Mouse (Mus musculus) kidney, embryonic 14.5 days (tissue): ENCODE measurements around the gene Dcst1. TPM values are rescaled to one million over a fixed set of nuclear protein-coding genes. Genes with fewer than 3 reads are reported as not detected.

Experiments used
- ATAC-seq: fragments of 200-750 bp; cut with Nextera tagmentation; 2 replicates; pipeline ENCODE4 v1.8.0; 2017; ENCODE audit warnings: moderate number of reproducible peaks, mild to moderate bottlenecking, moderate TSS enrichment, moderate library complexity; ENCODE audit not compliant: low FRiP score, low TSS enrichment
- H3K27ac ChIP-seq: fragments of 300-500 bp; sonication (generic); 2 replicates; pipeline ENCODE4 v1.5.1; 2014; ENCODE audit warnings: low read depth, mild to moderate bottlenecking, low read length, moderate library complexity, mixed read lengths
- H3K27me3 ChIP-seq: fragments of 300-500 bp; sonication (generic); 2 replicates; pipeline ENCODE4 v1.6.1; 2014; ENCODE audit warnings: mild to moderate bottlenecking, low read length; ENCODE audit not compliant: control insufficient read depth, insufficient read depth
- H3K36me3 ChIP-seq: fragments of 300-500 bp; sonication (generic); 2 replicates; pipeline ENCODE4 v1.6.1; 2014; ENCODE audit warnings: low read length, mixed read lengths; ENCODE audit not compliant: control insufficient read depth, insufficient read depth
- H3K4me1 ChIP-seq: fragments of 300-500 bp; sonication (generic); 2 replicates; pipeline ENCODE4 v1.6.1; 2014; ENCODE audit warnings: low read length, mixed read lengths; ENCODE audit not compliant: control insufficient read depth, insufficient read depth
- H3K4me2 ChIP-seq: fragments of 300-500 bp; sonication (generic); replicated peaks from 2 replicates; pipeline ENCODE4 v1.6.1; 2014; ENCODE audit warnings: low read depth, mild to moderate bottlenecking, low read length
- H3K4me3 ChIP-seq: fragments of 300-500 bp; sonication (generic); 2 replicates; pipeline ENCODE4 v1.5.1; 2014; ENCODE audit warnings: mild to moderate bottlenecking, low read length
- H3K9ac ChIP-seq: fragments of 300-500 bp; sonication (generic); 2 replicates; pipeline ENCODE4 v1.6.1; 2014; ENCODE audit warnings: low read depth, mild to moderate bottlenecking, low read length, moderate library complexity
- H3K9me3 ChIP-seq: fragments of 300-500 bp; sonication (generic); 2 replicates; pipeline ENCODE4 v1.6.1; 2016; ENCODE audit warnings: low read length; ENCODE audit not compliant: control insufficient read depth
- WGBS: fragments of 180-500 bp; shearing (Covaris S2); extraction: QIAGEN DNeasy Blood & Tissue Kit; methylation state at CpG from one replicate; pipeline ENCODE4 v1.1.7; 2014; 5-methylcytosine and 5-hydroxymethylcytosine counted together
- polyA plus RNA-seq: library from polyadenylated mRNA; unstranded; fragments of >200 nt; fragmentation: Nextera tagmentation; extraction: Ambion mirVana; gene quantifications from 2 replicates; pipeline ENCODE4 v1.2.1, GENCODE M21; 2014

Gene Dcst1
- polyA plus RNA-seq, 1 experiment from 2014 or later, result 1.5 TPM

DNA sequence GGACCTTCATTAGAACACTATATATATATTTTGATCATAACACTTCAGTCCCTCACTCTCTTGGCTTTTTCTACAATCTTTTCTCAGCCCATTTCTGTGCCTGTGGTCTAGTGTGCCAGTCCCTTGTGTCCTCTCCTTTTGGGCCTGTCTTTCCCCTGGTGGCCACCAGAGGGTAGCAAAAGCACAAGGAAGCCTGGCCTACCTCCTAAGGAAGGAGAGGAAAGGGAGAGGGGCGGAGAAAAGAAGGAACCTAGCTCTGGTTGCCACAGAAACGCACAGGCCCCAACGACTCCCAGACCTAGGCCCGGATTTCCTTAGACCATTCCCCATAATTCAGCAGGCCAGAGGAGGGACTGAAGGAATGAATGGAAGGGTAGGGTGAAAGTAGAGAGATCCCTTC, 48.2 kb downstream of the Dcst1 start:
- Histone ChIP-seq H3K4me3 (no peak overlapping the region), H3K36me3 (no peaks in the 10 kb centered on the region), H3K27ac (no peak overlapping the region), H3K9ac (no peak overlapping the region), H3K4me2 (peak overlapping the region; percentile 61; the same call in 1 of the 2 replicates), H3K27me3 (peaks cover 32% of the 10 kb centered on the region), H3K4me1 (peaks cover 56% of the 10 kb centered on the region), H3K9me3 (no peaks in the 10 kb centered on the region)
- 0% methylated on average over 4 of the region's 4 CpGs for WGBS
- ATAC-seq, result peak; percentile 40; the same call in 1 of the 2 replicates

GRCm38 (mm10) chr3:89315930-89316831, 48.9 kb downstream of the Dcst1 start:
- ATAC-seq, result peak; percentile 12; the same call in 1 of the 2 replicates

DNA sequence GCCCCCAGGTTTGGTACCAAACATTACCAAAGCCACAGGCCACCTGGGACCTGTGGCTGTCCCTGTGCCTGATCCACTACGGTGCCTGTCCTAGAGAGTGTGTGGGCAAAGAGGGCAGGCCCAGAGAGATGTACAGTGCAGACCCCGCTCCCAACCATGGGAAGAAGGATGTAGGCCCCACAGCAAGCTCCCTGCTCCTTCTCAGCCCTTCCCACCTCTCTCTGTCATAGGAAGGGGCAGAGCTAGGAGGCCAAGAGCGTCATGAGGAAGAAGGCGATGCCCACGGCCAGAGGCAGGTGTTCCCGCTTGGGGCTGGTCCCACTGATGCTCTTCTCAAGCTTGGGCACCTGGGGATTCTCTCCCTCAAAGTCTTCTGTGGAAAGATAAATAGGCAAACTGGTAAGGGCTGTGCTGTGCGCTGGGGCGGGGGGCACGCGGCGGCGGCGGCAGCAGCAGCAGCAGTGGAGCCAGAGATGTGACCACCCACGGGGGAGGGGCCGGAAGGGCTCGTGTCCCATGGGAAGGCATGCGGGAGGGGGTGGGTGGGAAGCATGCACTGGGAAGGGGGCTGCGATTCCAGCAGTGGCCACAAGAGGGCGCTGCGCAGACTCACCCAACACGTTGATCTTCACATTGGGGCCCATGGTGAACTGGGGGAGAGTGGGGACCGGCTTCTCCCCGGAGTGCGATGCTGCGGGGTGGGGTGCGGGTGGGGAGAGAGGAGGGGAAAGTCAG, 49.7 kb downstream of the Dcst1 start:
- peak; percentile 24 for ATAC-seq
- H3K9ac ChIP-seq, result peak overlapping the region; percentile 60
- WGBS, result 9% methylated on average over 21 of the region's 26 CpGs
- no peaks in the 10 kb centered on the region for H3K9me3 ChIP-seq
- H3K27ac ChIP-seq, result no peak overlapping the region
- H3K4me1 ChIP-seq, result peaks cover 43% of the 10 kb centered on the region
- H3K36me3 ChIP-seq, result no peaks in the 10 kb centered on the region
- peak overlapping the region; percentile 61 for H3K4me2 ChIP-seq
- peak overlapping the region; percentile 33 for H3K4me3 ChIP-seq
- H3K27me3 ChIP-seq, result peaks cover 23% of the 10 kb centered on the region

More at GRCm38 (mm10) chr3:89315930-89316831, 48.9 kb downstream of the Dcst1 start:
- Histone ChIP-seq H3K4me1 (peaks cover 49% of the 10 kb centered on the region), H3K9ac (peak overlapping the region; percentile 29; the same call in 1 of the 2 replicates), H3K27ac (no peak overlapping the region), H3K36me3 (no peaks in the 10 kb centered on the region), H3K27me3 (peaks cover 28% of the 10 kb centered on the region), H3K4me2 (peak overlapping the region; percentile 61), H3K4me3 (peak overlapping the region; percentile 33), H3K9me3 (no peaks in the 10 kb centered on the region)
- WGBS, result 16% methylated on average over 40 of the region's 40 CpGs

GRCm38 (mm10) chr3:89314791-89315190, 50.3 kb downstream of the Dcst1 start:
- no peaks in the 10 kb centered on the region for H3K36me3 ChIP-seq
- peaks cover 37% of the 10 kb centered on the region for H3K4me1 ChIP-seq
- no peak overlapping the region for H3K27ac ChIP-seq
- H3K27me3 ChIP-seq, result peaks cover 17% of the 10 kb centered on the region
- ATAC-seq, result no peak
- H3K4me3 ChIP-seq, result peak overlapping the region; percentile 33; the same call in 1 of the 2 replicates
- no peaks in the 10 kb centered on the region for H3K9me3 ChIP-seq
- WGBS, result 41% methylated on average over 2 of the region's 2 CpGs
- H3K4me2 ChIP-seq, result peak overlapping the region; percentile 61; the same call in 1 of the 2 replicates
- H3K9ac ChIP-seq, result peak overlapping the region; percentile 60; the same call in 1 of the 2 replicates

DNA sequence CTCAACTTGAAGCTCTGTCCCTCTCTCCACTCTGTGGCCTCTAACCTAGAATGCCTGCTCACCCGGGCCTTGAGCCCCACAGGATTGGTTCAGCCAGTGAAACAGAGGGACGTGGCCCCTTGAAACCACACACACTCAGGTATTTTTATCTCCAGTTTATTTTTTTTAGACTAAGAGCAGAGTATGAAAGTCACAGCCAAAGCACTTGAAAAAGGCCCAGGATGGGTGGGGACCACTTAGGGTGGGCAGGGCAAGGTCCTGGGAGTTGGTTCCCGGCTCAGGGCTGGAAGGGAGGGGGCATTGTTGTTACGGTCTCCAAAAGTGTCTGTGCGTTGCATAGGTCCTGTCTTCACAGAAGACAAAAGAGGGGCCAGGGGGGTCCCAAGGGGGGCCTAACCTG, 50.7 kb downstream of the Dcst1 start:
- 74% methylated on average over 5 of the region's 5 CpGs for WGBS
- no peak for ATAC-seq
- H3K4me2 ChIP-seq, result no peak overlapping the region
- H3K9ac ChIP-seq, result no peak overlapping the region
- no peaks in the 10 kb centered on the region for H3K36me3 ChIP-seq
- no peak overlapping the region for H3K27ac ChIP-seq
- peaks cover 14% of the 10 kb centered on the region for H3K27me3 ChIP-seq
- H3K4me3 ChIP-seq, result no peak overlapping the region
- H3K4me1 ChIP-seq, result peaks cover 33% of the 10 kb centered on the region
- H3K9me3 ChIP-seq, result no peaks in the 10 kb centered on the region

DNA sequence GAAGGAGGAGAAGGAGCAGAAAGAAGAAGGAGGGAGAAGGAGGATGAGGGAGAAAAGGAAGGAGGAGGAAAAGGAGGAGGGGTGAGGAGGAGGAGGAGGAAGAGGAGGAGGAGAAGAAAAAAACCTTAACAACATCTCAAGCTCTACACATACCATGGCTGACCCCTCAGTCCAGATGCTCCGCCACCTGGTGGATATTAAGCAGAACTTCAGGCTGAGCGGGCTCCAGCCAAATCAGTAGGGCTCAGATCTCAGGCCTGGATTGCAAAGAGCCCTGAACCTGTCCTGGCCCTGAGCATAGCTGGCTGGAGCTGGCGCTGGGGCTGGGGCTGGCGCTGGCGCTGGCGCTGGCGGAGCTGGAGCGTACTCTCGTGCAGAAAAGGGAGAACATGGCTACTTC, 57.0 kb downstream of the Dcst1 start:
- H3K27ac ChIP-seq, result no peak overlapping the region
- H3K27me3 ChIP-seq, result no peaks in the 10 kb centered on the region
- H3K9ac ChIP-seq, result no peak overlapping the region
- no peaks in the 10 kb centered on the region for H3K9me3 ChIP-seq
- no peak overlapping the region for H3K4me3 ChIP-seq
- no peak overlapping the region for H3K4me2 ChIP-seq
- no peaks in the 10 kb centered on the region for H3K36me3 ChIP-seq
- peaks cover 8% of the 10 kb centered on the region; the same call in 1 of the 2 replicates for H3K4me1 ChIP-seq
- 2% methylated on average over 9 of the region's 9 CpGs for WGBS
- ATAC-seq, result peak; percentile 87

DNA sequence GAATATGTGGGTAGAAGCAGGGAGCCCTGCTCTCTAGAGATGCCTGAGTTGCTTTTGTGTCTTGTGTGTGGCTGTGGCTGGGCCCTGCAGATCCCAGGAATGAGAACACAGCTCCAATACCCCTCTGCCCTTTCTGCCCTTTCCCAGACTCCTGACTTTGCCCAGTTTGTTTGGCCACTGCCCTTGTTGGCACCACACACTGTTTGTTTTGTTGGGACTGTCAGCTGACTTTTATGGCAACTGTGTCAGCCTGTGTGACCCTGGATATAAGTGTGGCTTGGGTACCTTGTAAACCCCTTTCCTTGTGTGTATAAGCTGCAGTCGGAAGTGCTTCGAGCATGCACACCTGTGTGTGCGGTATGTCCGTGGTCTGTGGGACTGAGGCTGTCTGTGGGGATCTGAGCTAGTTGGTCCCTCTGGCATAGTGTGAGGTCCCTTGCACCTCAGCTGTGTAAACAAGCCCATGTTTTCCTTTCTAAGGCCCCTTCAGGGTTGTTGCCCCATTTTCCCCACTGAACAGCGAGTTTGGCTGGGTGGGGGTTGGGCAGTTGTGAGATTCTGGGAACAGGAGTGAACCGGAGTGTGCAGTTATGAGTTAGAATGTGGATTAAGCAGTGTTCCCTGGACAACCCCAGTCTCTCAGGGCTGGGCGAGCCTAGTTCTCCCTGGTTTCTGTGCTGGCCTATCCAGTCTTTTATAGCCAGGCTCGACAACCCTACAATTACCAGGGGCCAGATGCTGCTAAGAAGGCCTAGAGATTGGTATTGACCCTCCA, 59.3 kb downstream of the Dcst1 start:
- H3K9ac ChIP-seq, result no peak overlapping the region

GRCm38 (mm10) chr3:89305105-89305504, 59.9 kb downstream of the Dcst1 start:
- H3K36me3 ChIP-seq, result no peaks in the 10 kb centered on the region
- no peak overlapping the region for H3K9ac ChIP-seq
- H3K4me1 ChIP-seq, result peaks cover 8% of the 10 kb centered on the region; the same call in 1 of the 2 replicates
- H3K4me2 ChIP-seq, result no peak overlapping the region
- H3K4me3 ChIP-seq, result no peak overlapping the region
- H3K27me3 ChIP-seq, result no peaks in the 10 kb centered on the region
- H3K9me3 ChIP-seq, result no peaks in the 10 kb centered on the region
- WGBS, result 68% methylated on average over 4 of the region's 4 CpGs
- ATAC-seq, result no peak
- no peak overlapping the region for H3K27ac ChIP-seq

More for the DNA sequence above, 59.3 kb downstream of the Dcst1 start:
- no peaks in the 10 kb centered on the region for H3K36me3 ChIP-seq
- no peaks in the 10 kb centered on the region for H3K9me3 ChIP-seq
- H3K27me3 ChIP-seq, result no peaks in the 10 kb centered on the region
- no peak overlapping the region for H3K4me3 ChIP-seq
- WGBS, result 42% methylated on average over 8 of the region's 8 CpGs
- no peak overlapping the region for H3K4me2 ChIP-seq
- H3K27ac ChIP-seq, result no peak overlapping the region
- peaks cover 8% of the 10 kb centered on the region; the same call in 1 of the 2 replicates for H3K4me1 ChIP-seq
- ATAC-seq, result no peak
